Mouse (Mus musculus) heart, embryonic 16.5 days (tissue): ENCODE results near the gene Psg16. TPM values are rescaled to one million over a fixed set of nuclear protein-coding genes. Genes with fewer than 3 reads are reported as not detected.
A peak's percentile ranks its signal among the peaks of the same experiment; 100 is the strongest.

Source experiments
- ATAC-seq: fragments of 200-750 bp; cut with Nextera tagmentation; replicated peaks from 2 replicates; pipeline ENCODE4 v1.8.0; 2017; ENCODE audit warnings: moderate number of reproducible peaks; ENCODE audit not compliant: insufficient read depth, low FRiP score; ENCODE audit errors: extremely low read depth
- H3K27ac ChIP-seq: fragments of 300-500 bp; sonication (generic); 2 replicates; pipeline ENCODE4 v1.5.1; 2014; ENCODE audit warnings: mild to moderate bottlenecking, low read length, control low read depth, moderate library complexity
- H3K27me3 ChIP-seq: fragments of 300-500 bp; sonication (generic); 2 replicates; pipeline ENCODE4 v1.6.1; 2014; ENCODE audit warnings: low read length, mixed read lengths; ENCODE audit not compliant: control insufficient read depth, insufficient read depth
- H3K36me3 ChIP-seq: fragments of 300-500 bp; sonication (generic); 2 replicates; pipeline ENCODE4 v1.6.1; 2014; ENCODE audit not compliant: control insufficient read depth, insufficient read depth
- H3K4me1 ChIP-seq: fragments of 300-500 bp; sonication (generic); 2 replicates; pipeline ENCODE4 v1.6.1; 2014; ENCODE audit warnings: low read length, mixed read lengths; ENCODE audit not compliant: control insufficient read depth, insufficient read depth
- H3K4me2 ChIP-seq: fragments of 300-500 bp; sonication (generic); 2 replicates; pipeline ENCODE4 v1.6.1; 2014; ENCODE audit warnings: low read depth, mild to moderate bottlenecking, control low read depth, low read length
- H3K4me3 ChIP-seq: fragments of 300-500 bp; sonication (generic); 2 replicates; pipeline ENCODE4 v1.5.1; 2014; ENCODE audit warnings: mild to moderate bottlenecking, control low read depth, low read length
- H3K9ac ChIP-seq: fragments of 300-500 bp; sonication (generic); 2 replicates; pipeline ENCODE4 v1.6.1; 2014; ENCODE audit warnings: low read length, control low read depth
- H3K9me3 ChIP-seq: fragments of 300-500 bp; sonication (generic); replicated peaks from 2 replicates; pipeline ENCODE4 v1.6.1; 2016; ENCODE audit warnings: low read length; ENCODE audit not compliant: control insufficient read depth
- WGBS: fragments of 180-500 bp; shearing (Covaris S2); extraction: QIAGEN DNeasy Blood & Tissue Kit; methylation state at CpG from one replicate; pipeline ENCODE4 v1.1.7; 2014; 5-methylcytosine and 5-hydroxymethylcytosine counted together
- polyA plus RNA-seq: library from polyadenylated mRNA; unstranded; fragments of >200 nt; fragmentation: Nextera tagmentation; extraction: Ambion mirVana; gene quantifications from 2 replicates; pipeline ENCODE4 v1.2.1, GENCODE M21; 2015

The Psg16 gene
- polyA plus RNA-seq, 1 experiment from 2014 or later = 0.17 TPM

GRCm38 (mm10) chr7:17050933-17051594 lies 22.8 kb upstream of the Psg16 start:
- no peak overlapping the region for H3K27ac ChIP-seq
- H3K9ac ChIP-seq = no peak overlapping the region
- 0 out of 2 replicates have a peak, but pooled peaks have one; percentile 30 for ATAC-seq
- H3K27me3 ChIP-seq = no peaks in the 10 kb centered on the region
- peaks cover 9% of the 10 kb centered on the region for H3K4me1 ChIP-seq
- H3K4me3 ChIP-seq = no peak overlapping the region
- WGBS = 20% methylated on average over 15 of the region's 17 CpGs
- no peaks in the 10 kb centered on the region for H3K9me3 ChIP-seq
- H3K36me3 ChIP-seq = peaks cover 71% of the 10 kb centered on the region
- H3K4me2 ChIP-seq = no peak overlapping the region

GRCm38 (mm10) chr7:17054325-17054989 lies 19.4 kb upstream of the Psg16 start:
- 92% methylated on average over 15 of the region's 16 CpGs for WGBS
- Histone ChIP-seq H3K4me2 (no peak overlapping the region), H3K4me3 (no peak overlapping the region), H3K27me3 (no peaks in the 10 kb centered on the region), H3K36me3 (peaks cover 48% of the 10 kb centered on the region), H3K9ac (no peak overlapping the region), H3K9me3 (no peaks in the 10 kb centered on the region), H3K27ac (no peak overlapping the region), H3K4me1 (peaks cover 37% of the 10 kb centered on the region)
- no peak for ATAC-seq

- peaks cover 39% of the 10 kb centered on the region for H3K4me1 ChIP-seq
- H3K36me3 ChIP-seq = peaks cover 40% of the 10 kb centered on the region
- peak overlapping the region; percentile 90 for H3K9ac ChIP-seq
- 83% methylated on average over 4 of the region's 4 CpGs for WGBS
- H3K4me3 ChIP-seq = peak overlapping the region; percentile 69
- peak overlapping the region; percentile 99 for H3K27ac ChIP-seq
- H3K4me2 ChIP-seq = peak overlapping the region; percentile 95
- H3K27me3 ChIP-seq = no peaks in the 10 kb centered on the region
- H3K9me3 ChIP-seq = no peaks in the 10 kb centered on the region
- ATAC-seq = no peak
Measured at GRCm38 (mm10) chr7:17055287-17055946, 18.4 kb upstream of the Psg16 start.

GRCm38 (mm10) chr7:17056081-17056581 lies 17.7 kb upstream of the Psg16 start:
- Histone ChIP-seq H3K9me3 (no peaks in the 10 kb centered on the region), H3K4me1 (peaks cover 38% of the 10 kb centered on the region), H3K27ac (peak overlapping the region; percentile 99), H3K9ac (peak overlapping the region; percentile 90), H3K36me3 (peaks cover 38% of the 10 kb centered on the region), H3K4me3 (peak overlapping the region; percentile 69), H3K4me2 (peak overlapping the region; percentile 95), H3K27me3 (no peaks in the 10 kb centered on the region)
- WGBS = under 1% methylated on average over 42 of the region's 42 CpGs
- ATAC-seq = peak; percentile 42

- Histone ChIP-seq H3K27ac (peak overlapping the region; percentile 99), H3K4me3 (peak overlapping the region; percentile 69), H3K4me1 (peaks cover 38% of the 10 kb centered on the region), H3K4me2 (peak overlapping the region; percentile 95), H3K9ac (peak overlapping the region; percentile 90), H3K9me3 (no peaks in the 10 kb centered on the region), H3K36me3 (peaks cover 33% of the 10 kb centered on the region), H3K27me3 (no peaks in the 10 kb centered on the region)
- WGBS = 19% methylated on average over 14 of the region's 14 CpGs
- ATAC-seq = peak; percentile 0
Measured at GRCm38 (mm10) chr7:17056601-17057523, 17.0 kb upstream of the Psg16 start.

- 1% methylated on average over 16 of the region's 16 CpGs for WGBS
- peaks cover 27% of the 10 kb centered on the region for H3K36me3 ChIP-seq
- H3K4me3 ChIP-seq = peak overlapping the region; percentile 71
- peak; percentile 83 for ATAC-seq
- peak overlapping the region; percentile 87 for H3K9ac ChIP-seq
- H3K27ac ChIP-seq = peak overlapping the region; percentile 100
- peak overlapping the region; percentile 96 for H3K4me2 ChIP-seq
- H3K4me1 ChIP-seq = peaks cover 44% of the 10 kb centered on the region
- H3K9me3 ChIP-seq = no peaks in the 10 kb centered on the region
- no peaks in the 10 kb centered on the region for H3K27me3 ChIP-seq
Measured at GRCm38 (mm10) chr7:17058071-17058689, 15.7 kb upstream of the Psg16 start.

- Histone ChIP-seq H3K9ac (peak overlapping the region; percentile 87), H3K4me2 (peak overlapping the region; percentile 96), H3K36me3 (peaks cover 19% of the 10 kb centered on the region), H3K27me3 (no peaks in the 10 kb centered on the region), H3K4me3 (peak overlapping the region; percentile 71), H3K27ac (peak overlapping the region; percentile 100), H3K4me1 (peaks cover 47% of the 10 kb centered on the region), H3K9me3 (no peaks in the 10 kb centered on the region)
- ATAC-seq = no peak
- 12% methylated on average over 8 of the region's 8 CpGs for WGBS
Measured at GRCm38 (mm10) chr7:17058816-17059462, 14.9 kb upstream of the Psg16 start.

- WGBS = 59% methylated on average over 3 of the region's 3 CpGs
- Histone ChIP-seq H3K9ac (peak overlapping the region; percentile 87), H3K27ac (peak overlapping the region; percentile 100), H3K27me3 (no peaks in the 10 kb centered on the region), H3K9me3 (no peaks in the 10 kb centered on the region), H3K36me3 (peaks cover 14% of the 10 kb centered on the region), H3K4me2 (peak overlapping the region; percentile 96), H3K4me3 (peak overlapping the region; percentile 71), H3K4me1 (peaks cover 47% of the 10 kb centered on the region)
- ATAC-seq = no peak
Measured at GRCm38 (mm10) chr7:17059463-17059844, 14.4 kb upstream of the Psg16 start.
